Mouse (Mus musculus) MEL (cell line): Measurements from ENCODE around the gene Foxj2.

Source experiments
- CTCF ChIP-seq, 3 experiments: IDR thresholded peaks in 2 of 3; conservative IDR thresholded peaks in 1 of 3; 2 replicates each; pipeline ENCODE4 v1.5.1; 2011 to 2012; ENCODE audit warnings: low read length in 3 of 3, low read depth in 2 of 3, mild to moderate bottlenecking in 2 of 3, improper control_type of control experiment in 1 of 3, inconsistent platforms in 1 of 3, mixed read lengths in 1 of 3, moderate library complexity in 1 of 3; ENCODE audit not compliant: control insufficient read depth in 1 of 3, insufficient read depth in 1 of 3, poor library complexity in 1 of 3, severe bottlenecking in 1 of 3
- ELF1 ChIP-seq: IDR thresholded peaks from 2 replicates; pipeline ENCODE4 v1.6.1; 2014; ENCODE audit warnings: low read depth, mild to moderate bottlenecking, inconsistent platforms, low read length, improper control_type of control experiment, moderate library complexity
- ETS1 ChIP-seq: IDR thresholded peaks from 2 replicates; pipeline ENCODE4 v1.6.1; 2012; ENCODE audit warnings: low read depth, mild to moderate bottlenecking, inconsistent platforms, low read length, improper control_type of control experiment, moderate library complexity
- GATA1 ChIP-seq: IDR thresholded peaks from 2 replicates; pipeline ENCODE4 v1.6.1; 2011; ENCODE audit warnings: low read depth, low read length, improper control_type of control experiment
- JUND ChIP-seq: IDR thresholded peaks from 2 replicates; pipeline ENCODE4 v1.6.1; 2011; ENCODE audit warnings: low read depth, mild to moderate bottlenecking, improper control_type of control experiment, low read length
- MAFK ChIP-seq: IDR thresholded peaks from 2 replicates; pipeline ENCODE4 v1.6.1; 2011; ENCODE audit warnings: low read depth, mild to moderate bottlenecking, low read length, improper control_type of control experiment, borderline replicate concordance
- MAX ChIP-seq: IDR thresholded peaks from 2 replicates; pipeline ENCODE4 v1.6.1; 2011; ENCODE audit warnings: low read length, improper control_type of control experiment
- NRF1 ChIP-seq: IDR thresholded peaks from 2 replicates; pipeline ENCODE4 v1.6.1; 2014; ENCODE audit warnings: low read depth, mild to moderate bottlenecking, inconsistent platforms, low read length, improper control_type of control experiment, moderate library complexity; ENCODE audit not compliant: poor library complexity, insufficient read depth, severe bottlenecking
- POLR2A ChIP-seq, 2 experiments: IDR thresholded peaks; 2 replicates each; pipeline ENCODE4 v1.6.1; 2011 to 2012; ENCODE audit warnings: low read length in 2 of 2, mild to moderate bottlenecking in 2 of 2, control low read depth in 1 of 2, improper control_type of control experiment in 1 of 2, low read depth in 1 of 2, moderate library complexity in 1 of 2; ENCODE audit not compliant: control insufficient read depth in 1 of 2, insufficient read depth in 1 of 2, poor library complexity in 1 of 2
- TCF12 ChIP-seq: IDR thresholded peaks from 2 replicates; pipeline ENCODE4 v1.6.1; 2014; ENCODE audit warnings: low read depth, mild to moderate bottlenecking, inconsistent platforms, low read length, improper control_type of control experiment, moderate library complexity
- ZNF384 ChIP-seq: IDR thresholded peaks from 2 replicates; pipeline ENCODE4 v1.6.1; 2012; ENCODE audit warnings: low read depth, mild to moderate bottlenecking, inconsistent platforms, low read length, improper control_type of control experiment

DNA sequence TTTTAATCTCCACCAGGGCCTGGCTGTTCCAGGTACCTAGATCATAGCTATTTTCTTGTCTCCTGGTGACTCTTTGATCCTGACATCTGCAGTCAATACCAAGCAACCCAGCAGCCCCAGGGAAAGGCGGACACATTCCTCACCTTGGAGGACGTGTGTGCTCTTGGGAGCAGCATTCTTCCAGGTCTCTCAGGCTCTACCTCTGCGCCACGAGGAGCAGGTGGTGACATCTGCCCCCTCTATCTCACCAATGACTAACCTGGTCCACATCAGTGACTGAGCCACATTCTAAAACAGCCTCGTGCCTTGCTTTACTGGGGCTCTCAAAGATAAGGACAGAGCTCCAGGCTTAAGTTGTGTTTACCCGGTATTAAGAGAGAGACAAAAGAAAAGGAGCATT lies 47.0 kb upstream of the Foxj2 start:
- TF ChIP-seq ELF1 (no peak), POLR2A (IDR thresholded peaks at IDR 0.05; ENCODE audit: control insufficient read depth in 1 of 2, insufficient read depth in 1 of 2, low read depth in 1 of 2, low read length in 2 of 2, poor library complexity in 1 of 2) (no peak), JUND (no peak), GATA1 (no peak), MAX (no peak), CTCF (IDR thresholded peaks at IDR 0.05 in 2 of 3, conservative IDR thresholded peaks at IDR 0.05 in 1 of 3; ENCODE audit: control insufficient read depth in 1 of 3, insufficient read depth in 1 of 3, low read depth in 2 of 3, low read length in 3 of 3, poor library complexity in 1 of 3, severe bottlenecking in 1 of 3) (no peak), ETS1 (no peak), NRF1 (no peak), ZNF384 (no peak), MAFK (no peak), TCF12 (no peak)
